Mouse (Mus musculus) kidney, adult 11 months (tissue): ENCODE measurements around the gene Myog.

Source experiments
- DNase-seq: peaks from one replicate; pipeline ENCODE4 v3.0.0; 2022

Myog gene

DNA sequence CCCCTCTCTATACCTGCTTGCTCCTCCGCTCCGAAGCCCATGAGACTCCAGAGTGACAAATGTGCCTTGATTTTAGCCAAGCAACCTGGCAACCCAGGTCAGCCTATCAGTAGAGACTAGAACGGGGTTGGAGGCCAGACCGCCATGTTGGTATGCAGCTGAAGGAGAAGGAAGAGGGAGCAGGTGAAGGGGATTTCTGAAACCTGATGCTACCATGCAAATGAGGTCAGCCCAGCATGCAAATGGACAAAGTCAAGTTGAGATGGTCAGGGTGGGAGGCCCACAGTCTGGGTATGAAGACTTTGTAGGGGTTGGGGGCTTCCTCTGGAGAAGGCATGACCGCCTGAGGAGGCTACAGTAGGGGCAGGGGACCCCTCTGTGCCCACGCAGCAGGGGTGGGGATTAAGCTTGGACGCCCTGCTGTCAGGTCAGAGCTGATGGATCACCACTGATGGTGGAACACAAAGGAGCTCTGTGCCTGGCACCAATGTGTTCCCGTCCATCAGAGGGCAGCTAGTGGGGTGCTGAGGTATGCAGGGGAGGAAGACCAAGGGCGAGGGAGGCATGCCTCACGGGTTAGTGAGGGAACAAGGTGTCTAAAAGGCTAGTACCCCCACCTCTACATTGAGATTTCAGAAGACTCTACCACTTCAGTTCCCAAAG is 4.2 kb upstream of the Myog start:
- DNase-seq: no peak

DNA sequence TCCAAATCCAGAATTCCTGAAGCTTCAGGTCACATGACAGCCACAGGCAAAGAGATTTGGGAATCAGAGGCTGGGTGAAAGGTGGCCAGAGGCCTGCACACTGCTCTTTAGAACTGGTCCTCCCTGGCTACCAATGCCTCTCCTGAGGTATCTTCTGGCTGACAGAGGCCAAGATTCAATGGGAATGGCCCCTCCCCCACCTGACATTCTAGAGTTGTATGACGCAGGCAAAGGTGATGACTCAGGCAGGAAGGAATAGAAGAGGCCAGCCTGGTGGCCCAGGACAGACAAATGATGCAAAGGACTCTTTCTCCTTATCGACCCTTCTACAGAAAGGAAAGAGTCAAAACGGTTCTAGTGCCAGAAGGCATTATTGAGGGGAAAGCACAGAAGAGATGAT is 1.6 kb upstream of the Myog start:
- no peak for DNase-seq

DNA sequence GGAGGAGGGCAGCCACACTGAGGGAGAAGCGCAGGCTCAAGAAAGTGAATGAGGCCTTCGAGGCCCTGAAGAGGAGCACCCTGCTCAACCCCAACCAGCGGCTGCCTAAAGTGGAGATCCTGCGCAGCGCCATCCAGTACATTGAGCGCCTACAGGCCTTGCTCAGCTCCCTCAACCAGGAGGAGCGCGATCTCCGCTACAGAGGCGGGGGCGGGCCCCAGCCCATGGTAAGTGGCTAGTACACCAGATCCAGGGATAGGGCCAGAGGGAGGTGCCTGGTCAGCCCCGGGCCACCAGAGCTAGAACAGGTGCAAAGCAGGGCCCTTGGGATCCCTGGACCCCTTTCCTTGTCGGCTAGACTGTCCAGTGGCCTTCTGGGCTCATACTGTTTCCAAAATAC is 511 bp downstream of the Myog start:
- no peak for DNase-seq

DNA sequence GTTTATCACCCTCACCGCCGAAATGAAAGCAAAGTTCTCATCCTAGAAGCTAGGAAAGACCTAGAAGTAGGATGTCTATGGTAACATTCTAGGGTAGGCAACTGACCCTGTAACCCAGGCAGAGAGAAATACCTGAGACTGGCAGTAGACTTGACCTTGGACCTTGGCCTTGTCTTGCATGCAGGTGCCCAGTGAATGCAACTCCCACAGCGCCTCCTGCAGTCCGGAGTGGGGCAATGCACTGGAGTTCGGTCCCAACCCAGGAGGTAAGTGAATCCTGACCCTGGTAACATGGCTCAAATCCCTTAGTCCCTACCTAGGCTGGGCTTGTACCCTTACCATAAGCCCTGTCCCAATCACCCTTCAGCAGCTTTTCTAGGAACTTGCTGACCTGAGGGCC is 1.1 kb downstream of the Myog start:
- peak; percentile 8 for DNase-seq

DNA sequence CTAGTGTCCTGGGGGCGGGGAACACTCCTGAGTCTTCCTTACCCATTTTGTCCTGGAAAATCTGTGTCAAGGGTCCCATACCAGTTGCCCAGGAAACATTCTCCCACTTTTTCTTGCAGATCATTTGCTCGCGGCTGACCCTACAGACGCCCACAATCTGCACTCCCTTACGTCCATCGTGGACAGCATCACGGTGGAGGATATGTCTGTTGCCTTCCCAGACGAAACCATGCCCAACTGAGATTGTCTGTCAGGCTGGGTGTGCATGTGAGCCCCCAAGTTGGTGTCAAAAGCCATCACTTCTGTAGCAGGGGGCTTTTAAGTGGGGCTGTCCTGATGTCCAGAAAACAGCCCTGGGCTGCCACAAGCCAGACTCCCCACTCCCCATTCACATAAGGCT is 1.8 kb downstream of the Myog start:
- DNase-seq: no peak

DNA sequence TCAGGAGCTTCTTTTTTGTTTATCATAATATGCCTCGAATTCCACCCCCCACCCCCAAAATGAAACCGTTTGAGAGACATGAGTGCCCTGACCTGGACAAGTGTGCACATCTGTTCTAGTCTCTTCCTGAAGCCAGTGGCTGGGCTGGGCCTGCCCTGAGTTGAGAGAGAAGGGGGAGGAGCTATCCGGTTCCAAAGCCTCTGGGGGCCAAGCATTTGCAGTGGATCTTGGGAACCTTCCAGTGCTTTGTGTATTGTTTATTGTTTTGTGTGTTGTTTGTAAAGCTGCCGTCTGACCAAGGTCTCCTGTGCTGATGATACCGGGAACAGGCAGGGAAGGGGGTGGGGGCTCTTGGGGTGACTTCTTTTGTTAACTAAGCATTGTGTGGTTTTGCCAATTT is 2.3 kb downstream of the Myog start:
- no peak for DNase-seq

DNA sequence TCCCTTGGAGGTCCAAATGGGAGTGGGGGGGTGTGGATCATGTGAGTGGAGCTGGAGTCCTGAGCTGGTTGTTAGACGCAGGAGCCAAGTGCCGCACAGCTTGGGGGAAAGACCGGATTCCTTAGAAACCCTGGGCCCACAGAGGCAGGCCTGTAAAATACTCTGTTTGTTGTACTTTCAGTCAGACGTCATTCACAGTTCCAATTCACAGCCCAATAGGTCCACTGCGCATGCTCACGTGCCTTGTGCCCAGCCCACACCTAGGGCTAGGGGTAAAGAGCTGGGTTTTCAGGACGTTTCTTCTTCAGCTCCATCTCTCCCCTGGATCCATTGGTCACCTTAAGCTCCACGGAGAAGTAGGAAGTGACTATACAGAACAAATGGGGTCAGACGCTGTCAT is 2.8 kb downstream of the Myog start:
- DNase-seq: no peak

DNA sequence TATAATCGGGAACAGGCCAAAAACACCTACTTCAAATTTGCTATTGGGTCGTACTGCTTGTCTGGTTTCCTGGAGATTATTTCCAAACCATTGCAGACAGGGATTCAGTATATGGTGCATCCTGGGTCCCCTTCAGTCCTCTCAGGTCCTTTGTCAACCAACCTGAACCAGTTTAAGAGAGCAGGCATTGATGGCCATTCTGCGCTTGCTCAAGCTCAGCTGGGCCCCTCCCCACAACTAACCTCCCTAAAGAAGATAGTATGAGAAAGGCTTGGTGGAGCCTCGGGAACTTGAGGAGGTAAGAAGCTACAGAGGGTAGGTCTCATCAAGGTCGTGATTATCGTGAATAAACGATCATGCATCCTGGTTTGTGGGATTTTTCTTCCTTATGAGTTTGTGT is 3.5 kb downstream of the Myog start:
- DNase-seq: no peak

DNA sequence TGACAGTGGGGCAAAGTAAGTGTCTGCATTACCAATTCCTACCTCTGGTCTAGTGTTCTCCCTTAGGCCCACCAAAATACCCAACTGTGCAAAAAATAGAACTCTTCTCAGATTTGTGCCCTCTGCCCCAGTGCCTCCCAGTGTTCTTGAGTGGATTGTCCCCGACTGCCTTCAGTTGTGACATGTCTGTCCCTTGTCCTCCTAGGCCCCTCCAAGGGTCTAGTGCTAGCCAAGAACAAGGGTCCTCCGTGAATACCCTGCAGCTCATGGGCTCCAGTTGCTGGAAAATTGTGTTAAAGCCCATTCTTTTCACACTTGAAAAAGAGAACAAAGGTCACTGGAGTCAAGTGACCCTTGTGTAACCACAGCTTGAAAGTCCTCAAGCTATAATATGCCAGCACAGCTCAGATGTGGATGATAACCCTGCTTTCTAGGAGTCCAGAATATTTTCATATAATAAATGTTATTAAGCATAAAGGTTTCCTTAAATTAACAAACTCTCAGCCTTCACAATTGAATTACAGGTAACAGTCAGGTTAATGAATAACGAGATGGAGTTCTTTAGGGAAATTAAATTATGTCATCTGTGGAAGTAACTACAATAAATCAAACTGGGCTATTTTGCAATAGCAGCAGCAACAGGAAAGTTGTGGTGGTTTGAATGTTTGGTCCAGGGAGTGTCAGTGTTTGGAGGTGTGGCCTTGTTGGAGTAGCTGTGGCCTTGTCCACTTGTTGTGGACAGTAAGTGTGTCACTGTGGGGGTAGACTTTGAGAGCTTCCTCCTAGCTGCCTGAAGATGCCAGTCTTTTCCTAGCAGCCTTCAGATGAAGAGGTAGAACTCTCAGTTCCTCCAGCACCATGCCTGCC is 4.2 kb downstream of the Myog start:
- no peak for DNase-seq

DNA sequence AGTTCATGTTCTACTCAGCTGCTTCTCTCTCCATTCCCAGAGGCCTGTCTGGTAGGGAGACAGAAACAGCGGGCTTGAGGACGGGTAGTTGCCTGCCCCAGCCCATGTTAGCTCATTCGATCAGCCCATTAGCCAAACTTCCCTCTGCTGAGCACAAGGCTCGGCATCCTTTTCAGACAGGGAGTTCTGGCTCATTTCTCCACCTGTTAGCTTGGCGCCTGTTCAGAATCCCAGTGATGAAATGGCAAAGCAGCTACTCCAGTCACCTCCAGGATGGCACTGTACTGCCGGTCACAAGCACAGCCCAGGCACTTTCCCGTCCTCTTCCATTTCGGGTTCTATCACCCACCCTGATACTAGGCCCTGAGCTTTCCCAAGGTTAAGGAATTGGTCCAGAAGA is 7.5 kb downstream of the Myog start:
- no peak for DNase-seq

DNA sequence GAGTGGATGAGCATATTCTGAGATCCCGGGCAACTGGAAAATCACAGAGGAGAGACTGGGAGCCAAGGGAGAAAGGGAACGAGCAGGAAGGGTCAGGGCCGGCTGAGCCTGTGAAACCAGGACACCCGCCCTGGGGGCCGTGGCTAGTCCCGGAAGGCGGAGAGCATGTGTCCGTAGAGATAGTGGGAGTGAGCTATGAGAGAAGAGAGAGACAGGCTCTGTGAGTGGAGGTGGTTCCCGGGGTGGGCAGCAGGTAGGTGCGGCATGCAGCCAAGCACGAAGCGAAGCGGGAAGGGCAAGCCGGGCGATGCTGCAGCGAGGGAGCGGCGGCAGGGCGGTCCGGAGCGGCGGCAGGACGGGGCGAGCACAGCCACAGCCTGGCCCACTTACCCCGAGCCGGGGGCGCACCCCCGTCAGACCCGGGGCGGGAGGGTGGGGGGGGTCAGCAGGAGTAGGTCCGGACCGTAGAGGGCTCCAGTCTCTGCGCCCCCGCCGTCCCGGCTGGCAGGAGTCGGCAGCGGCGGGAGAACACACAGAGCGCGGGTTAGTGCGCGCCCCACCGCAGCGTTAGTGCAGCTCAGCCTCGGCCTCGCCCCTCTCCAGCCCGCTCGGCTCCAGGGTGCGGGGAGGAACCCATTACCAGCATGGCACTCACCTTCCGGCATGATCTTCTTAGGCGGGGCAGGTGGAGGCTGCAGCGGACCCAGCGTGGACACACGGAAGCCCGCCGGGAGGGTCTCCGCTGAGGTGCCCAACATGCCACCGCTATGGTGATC is 9.0 kb downstream of the Myog start:
- no peak for DNase-seq

DNA sequence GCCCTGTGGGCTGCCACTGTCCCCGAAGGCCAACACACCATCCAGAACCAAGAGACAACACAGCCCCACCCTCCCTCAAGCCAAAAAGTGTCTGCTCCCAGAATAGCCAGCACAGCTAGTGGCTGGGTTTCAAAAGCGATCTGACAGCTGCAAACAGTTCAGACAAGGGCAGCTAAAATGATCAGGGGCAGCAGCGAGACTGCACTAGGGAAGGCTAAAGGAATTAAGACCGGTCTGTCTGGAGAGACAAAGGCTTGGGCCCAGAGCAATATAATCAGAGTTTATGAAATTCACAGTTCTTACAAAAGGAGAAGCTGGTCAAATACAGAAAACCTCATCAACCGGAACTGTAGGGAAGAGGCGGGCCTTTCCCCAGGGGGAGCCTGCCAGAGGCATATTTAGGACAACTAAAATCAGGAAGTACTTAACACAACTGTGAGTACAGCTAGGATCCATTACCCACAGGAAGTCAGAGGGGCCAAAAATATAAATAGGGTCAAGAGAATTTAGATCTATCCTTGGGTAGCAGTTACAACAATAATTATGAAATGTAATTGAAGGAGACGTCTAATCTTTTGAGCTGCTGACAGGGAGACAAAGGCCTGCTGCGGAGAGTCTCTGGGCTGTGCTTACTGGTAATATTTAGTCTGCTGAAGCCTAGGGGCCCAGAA is 12.9 kb downstream of the Myog start:
- peak; percentile 39 for DNase-seq

DNA sequence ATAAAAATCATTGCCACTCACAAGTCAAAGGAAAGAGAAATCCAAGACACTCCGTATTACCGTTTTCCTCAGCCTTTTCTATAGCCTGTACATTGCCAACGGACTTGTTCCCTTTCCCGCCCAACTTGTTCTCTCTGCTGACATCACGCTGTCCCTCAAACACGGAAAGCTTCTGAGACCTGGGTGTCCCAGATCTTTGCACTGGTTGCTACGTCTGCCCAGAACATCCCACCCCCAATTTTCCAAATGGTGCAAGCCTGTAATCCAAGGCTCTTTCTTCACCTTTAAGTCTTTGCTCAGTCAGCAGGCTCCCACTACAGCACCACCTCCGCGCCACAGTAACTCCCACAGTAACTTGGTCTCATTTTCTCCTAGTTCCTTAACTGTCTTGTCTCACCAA is 15.2 kb downstream of the Myog start:
- no peak for DNase-seq

DNA sequence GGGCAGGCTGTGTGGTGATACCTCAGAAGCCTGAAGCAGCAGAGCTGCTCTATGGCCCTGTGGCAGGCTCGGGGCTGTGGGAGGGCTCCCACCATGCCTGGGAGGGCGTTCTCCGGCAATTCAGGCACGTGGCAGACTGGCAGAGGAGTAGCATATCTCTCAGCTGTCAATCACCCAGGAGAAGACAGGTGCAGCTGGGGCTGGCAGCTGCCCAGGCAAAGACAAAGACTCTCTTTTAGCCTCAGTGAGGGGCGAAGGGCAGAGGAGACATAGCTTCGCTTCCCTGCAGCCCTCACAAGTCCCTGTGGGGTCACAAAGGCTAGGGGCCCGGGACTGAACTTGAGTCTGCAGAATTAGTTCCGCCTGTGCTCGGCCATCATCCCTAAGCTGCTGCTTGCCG is 17.6 kb downstream of the Myog start:
- no peak for DNase-seq

DNA sequence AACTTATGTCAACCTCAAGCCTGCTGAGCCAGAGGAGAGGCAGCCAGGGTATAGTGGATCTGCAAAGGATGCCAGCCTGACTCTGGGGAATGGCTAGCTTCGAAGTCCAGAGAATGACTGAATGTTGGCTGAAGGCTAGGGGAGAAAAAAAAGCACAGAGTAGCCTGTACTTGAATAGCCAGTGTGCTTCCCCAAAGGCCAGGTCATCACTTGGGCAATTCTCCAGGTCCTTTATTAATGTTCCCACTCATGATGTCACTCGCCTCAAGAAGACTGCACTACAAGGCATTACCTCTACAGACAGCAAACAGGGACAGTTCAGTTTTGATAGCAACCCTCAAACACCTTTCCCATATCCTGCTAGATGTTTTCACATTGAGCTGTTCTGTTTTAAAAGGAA is 20.5 kb downstream of the Myog start:
- no peak for DNase-seq

DNA sequence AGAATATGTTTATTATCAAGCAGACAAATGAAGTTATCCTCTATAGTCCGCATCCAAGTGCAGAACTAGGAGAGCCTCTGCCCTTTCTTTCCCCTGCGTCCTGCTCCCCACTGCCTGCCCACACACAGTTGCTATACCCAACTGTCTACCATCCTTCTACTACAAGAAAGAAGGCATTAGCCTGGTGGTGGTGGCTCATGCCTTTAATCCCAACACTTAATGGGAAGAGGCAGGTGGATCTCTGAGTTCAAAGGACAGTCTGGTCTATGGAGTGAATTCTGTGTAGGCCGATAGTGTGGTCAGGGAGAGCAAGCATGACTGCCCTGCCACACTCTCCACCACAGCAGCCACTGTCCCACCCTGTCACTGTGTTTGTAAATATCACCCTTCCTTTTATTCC is 20.9 kb downstream of the Myog start:
- DNase-seq: no peak

DNA sequence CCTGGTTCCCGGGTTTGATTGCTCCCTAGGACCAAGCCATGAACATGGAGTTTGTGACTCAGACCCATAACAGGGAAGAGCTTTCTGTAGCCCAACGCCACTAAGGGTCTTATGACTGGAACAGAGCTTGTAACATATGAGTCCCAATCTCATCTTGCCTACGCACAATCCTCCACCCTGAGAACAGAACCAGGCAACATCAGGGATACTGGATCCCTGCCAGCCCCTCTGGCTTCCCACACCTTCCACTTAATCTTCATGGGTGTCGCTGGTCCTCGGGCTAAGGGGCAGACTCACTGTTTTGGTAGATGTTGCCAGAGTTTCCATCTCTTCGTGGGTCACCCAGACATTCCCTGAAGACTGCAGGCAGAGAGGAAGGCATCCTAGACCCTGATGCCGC is 22.0 kb downstream of the Myog start:
- no peak for DNase-seq

DNA sequence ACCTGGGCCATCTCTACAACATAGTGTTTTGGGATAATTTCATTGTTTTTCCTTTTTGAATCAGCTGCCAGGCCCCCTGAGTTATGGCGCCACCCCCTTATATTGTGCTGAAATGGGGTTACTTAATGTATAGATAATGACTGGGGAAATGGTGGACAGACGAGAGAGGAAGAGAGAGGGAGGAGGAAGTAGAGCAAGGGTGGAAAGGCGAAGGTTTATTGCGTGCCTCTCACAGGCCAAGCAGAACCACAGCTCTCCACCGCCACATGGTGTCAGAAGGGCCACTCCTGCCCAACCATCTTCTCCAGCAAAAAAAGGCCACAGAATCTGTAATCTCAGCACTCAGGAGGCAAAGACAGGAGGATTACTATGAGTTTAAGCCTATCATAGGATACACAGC is 25.4 kb downstream of the Myog start:
- DNase-seq: no peak

DNA sequence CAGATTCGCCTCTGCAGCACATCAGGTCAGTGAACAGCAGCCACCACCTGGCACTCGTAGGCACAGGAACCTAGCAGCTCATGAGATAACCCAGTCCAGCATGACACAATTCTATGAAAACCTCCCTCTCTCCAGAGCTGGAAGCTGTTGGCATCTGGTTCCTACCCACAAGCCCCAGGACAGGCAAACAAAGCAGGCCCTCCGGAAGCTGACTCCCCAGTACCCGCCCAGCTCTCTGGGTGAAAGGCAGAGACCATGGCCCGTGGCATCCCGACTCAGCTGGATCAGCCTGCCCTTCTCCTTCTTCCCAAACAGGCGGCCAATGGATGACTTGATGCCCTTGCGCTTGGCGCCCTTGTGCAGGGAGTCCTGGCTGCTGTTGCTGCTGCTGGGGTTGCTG is 26.6 kb downstream of the Myog start:
- DNase-seq: no peak

DNA sequence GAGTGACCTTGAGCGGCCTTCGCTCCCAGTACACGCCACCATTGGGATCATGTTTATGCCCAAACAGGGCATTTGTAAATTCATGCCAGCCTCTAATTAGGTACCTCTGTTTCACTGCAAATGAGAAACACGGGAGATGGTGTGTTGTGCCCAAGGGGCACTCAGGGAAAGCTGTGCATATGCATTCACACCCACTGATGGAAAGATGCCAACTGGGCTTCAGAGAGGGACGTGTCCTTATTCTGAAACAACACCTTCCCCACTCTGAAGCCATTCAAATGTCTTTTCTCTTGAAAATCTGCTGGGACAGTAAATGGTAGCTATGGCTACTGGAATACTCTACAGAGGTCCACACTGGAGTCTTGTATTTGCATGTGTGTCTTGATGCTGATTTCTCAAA is 28.5 kb downstream of the Myog start:
- no peak for DNase-seq

DNA sequence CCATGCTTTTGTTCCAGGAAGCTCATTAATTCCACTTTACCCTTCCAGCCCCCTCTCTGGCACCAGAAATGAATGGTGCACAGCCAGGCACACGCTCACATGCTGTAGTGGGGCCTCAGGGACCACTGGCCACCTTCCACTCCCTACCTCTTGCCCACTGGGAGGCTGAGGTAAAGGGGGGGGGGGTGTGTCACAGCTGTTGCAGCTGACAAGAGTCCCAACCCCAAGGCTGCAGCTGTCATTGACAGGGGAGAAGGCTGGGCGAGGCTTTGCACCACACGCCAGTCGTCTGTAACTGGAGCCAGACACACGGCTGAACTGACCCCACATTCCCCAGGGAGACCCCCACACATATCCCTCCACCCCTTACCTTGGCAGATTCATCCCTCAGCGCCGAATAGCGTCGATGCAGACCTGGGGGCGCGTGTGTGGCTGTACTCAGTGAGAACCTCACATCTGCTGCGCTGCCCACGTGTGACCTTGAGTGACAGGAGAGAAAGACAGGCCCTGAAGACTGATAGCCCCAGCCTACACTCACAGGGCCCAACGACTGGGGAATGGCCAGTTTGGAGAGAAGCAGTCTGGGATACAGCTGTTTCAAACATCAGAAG is 31.0 kb downstream of the Myog start:
- DNase-seq: no peak

DNA sequence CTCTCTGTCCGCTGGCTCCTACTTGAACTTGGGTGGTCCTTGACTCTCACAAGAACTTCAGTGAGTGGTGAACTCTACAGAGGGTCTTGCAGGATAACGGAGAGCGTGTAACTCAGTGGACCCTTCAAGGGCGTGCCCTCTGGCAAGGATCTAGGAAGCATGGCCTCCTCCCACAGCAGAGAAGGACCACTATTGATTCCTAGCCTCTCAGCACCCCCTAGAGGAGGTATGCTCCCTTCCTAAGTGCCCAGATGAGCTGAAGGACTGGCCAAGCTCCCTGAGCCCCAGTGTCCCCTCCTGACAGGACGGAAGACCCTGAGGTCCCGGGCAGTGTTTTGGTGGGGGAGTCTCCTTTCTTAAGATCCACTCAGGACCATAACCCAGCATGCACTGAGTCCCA is 32.8 kb downstream of the Myog start:
- DNase-seq: no peak

DNA sequence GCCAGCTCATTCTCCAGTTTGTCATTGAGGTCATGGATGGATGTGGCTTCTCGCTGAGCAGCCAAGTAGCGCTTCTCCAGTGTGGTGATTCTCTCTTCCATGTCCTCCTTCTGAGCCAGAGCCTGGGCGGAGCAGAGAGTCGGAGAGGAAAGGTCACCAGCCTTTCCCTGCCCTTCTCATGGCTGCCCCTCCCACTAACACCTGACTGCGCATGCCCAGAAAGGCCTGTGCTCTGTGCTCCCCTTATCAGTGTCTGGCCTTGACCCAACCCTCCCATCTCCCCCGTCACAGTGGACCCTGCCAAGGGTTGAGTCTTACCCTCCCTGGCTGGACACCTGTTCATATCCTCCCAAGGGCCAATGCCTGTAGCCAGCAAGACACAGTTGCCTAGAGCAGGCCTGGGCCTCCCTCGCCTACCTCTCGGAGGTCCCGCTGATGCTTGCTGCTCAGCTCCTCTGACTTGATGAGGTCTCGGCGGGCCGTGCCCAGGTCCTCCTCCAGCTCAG is 37.1 kb downstream of the Myog start:
- no peak for DNase-seq
